Mouse (Mus musculus): ENCODE measurements around the gene Sstr2.
"Not testable (repeated sequence)": the region's sequence is repeated elsewhere in the genome, so short reads cannot be mapped to it uniquely, and the experiment has no call there.

The Sstr2 gene

DNA sequence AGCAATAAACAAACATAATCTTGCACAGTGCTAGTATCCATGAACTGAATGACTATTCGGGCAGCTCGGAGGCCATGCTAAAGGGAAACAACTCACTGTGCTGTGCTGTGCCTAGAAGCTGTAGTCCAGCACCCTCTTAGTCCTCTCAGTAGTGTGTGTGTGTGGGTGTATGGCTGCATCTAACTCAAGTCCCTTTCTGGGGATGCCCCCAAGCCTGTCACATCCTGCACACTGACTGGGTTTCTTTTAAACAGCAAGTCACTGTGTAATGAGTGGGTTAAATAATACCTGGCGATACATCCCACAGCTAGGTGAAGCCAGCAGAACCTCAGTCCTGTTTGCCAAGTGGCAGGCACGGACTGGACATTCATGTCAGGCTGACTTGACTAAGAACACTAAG, 39.6 kb downstream of the Sstr2 start:
- no peak for DNase-seq

DNA sequence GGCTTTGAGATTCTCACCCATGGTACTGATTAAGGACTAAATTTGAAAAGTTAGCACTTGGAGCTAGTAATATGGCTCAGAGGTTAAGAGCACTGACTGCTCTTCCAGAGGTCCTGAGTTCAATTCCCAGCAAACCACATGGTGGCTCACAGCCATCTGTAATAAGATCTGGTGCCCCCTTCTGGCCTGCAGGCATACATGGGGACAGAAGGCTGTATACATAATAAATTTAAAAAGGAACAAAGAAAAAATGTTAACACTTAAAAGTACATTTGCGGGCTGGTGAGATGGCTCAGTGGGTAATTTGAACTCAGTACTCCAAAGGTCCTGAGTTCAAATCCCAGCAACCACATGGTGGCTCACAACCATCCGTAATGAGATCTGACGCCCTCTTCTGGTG, 41.1 kb downstream of the Sstr2 start:
- not testable (repeated sequence) for DNase-seq

DNA sequence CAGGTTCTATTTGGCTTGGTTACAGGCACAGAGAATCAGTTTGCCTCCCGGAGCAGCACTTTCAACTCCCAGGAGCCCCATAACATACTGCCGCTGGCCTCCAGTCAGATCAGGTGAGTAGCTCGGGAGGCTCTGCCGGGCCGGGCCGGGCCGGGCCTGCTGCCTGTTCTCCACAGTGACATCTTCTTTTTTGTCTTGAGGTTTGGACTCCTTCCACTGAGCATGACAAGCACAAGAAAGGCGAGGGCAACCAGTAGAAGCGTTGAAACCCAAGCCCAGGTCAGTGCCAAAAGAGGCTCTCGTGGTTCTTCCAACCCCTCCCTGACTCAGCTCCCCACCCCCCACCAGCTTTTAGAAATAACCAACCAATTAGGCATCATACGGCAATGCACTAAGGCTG, 41.8 kb downstream of the Sstr2 start:
- DNase-seq, result no peak

DNA sequence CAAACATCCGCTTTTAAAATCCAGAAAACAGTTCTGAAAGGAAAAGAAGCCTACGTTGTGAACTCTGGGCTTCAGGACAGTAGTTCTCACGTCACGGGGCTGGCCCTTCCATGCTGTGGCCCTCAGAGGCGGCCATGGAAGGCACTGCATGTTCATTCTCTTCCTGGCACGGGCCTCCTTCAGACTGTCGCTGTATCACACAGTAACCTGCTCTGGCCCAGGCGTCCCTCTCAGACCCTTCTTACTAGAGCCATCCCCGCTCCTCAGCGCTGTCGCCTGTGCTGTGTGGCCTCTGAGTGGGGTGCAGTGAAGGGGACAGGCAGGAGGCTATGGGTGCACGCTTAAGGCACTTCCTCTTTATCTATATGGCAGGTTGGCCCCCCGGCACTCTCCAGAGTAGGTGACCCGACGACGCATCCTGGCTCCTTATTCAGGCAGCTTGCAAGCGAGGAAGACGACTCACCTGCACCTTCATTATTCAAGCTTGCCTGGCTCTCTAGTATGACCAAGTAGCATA, 42.8 kb downstream of the Sstr2 start:
- DNase-seq, result no peak

DNA sequence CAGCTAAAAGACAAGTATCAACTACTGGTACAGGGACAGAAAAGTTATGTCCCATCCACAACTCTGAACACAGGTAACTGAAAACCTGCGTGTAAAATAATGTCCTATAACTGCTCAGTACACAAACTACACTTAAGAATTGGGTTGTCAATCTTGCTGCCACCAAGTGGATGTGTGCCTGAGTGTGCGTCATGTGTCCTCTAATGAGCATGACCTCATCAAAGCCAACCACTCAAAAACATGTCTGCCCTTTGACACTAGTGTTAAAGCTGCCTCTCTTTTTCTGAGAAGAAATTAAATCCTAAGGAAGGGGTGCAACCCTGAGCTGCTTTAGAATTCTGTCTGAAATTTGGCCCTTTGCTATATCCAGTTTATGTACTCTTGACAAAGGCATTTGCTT, 45.1 kb downstream of the Sstr2 start:
- no peak for DNase-seq

DNA sequence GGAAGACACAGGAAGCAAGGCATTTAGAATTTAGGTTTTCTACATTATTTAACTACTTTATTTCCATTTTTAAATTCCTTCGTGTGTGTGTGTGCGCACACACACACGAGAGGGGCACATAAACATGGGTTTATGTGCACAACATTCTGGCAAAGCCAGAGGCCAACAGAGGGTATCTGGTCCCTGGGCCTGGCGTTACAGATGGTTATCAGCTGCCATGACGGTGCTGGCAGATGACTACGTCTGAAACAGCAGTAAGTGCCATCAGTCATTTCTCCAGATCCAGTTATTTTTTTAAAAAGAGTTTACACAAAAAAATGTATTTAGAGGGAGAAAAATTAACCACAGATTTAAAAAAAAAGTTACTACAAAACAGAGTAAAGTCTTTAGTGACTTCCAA, 47.1 kb downstream of the Sstr2 start:
- DNase-seq, result no peak

DNA sequence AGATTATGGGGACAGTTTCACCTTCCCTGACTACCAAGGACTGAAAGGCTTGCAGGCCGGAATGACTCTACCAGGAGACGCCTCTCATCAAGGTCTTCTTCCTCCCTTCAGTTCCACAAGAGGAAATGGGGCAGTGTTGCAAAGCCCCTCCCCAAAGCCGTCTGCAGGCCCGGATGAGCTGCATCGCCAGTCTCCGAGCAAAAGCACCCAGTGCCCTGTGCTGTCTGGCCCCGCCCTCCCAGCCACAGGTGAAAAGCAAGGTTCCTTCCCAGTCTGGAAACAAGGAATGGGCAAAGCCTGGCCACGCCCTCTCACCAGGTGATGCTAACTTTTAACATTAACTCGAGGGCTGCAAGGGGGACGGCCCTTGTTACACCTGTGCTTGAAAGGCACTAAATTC, 47.5 kb downstream of the Sstr2 start:
- DNase-seq, result no peak

DNA sequence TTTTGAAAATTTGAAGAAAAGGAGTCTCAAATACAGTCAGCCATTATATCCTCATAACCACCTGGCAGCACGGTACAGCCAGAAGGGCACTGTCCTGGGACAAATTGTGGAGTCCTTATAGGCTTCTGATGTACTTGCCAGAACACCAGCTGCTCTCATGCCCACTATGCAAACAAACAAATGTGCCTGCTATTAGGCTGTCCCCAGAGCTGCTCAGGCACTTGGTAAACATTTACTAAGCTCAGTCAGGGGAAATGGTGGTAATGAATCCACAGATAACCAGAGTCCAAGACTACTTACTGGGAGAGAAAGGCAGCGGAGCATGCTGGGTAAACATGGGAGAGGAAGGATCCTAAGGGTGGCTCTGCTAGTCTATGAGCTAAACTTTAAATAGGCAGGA, 48.0 kb downstream of the Sstr2 start:
- DNase-seq, result no peak

DNA sequence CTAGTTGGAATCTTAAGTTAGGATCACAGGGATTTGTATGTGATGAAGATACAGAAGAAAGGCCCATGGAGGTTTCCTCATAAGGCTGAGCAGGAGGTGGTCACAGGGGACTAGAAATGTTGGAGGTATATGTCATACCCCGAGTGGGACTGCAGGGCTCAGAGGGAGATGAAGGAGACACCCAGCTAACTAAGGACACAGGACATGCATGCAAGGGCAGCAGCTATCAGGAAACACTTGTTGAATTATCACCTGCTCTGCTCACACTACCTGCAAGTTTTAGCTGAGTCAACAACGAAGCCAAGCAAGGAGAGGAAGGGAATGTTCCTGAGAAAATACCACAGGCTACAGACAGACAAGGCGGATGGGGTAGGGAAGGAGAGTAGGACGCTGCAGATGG, 48.6 kb downstream of the Sstr2 start:
- no peak for DNase-seq

DNA sequence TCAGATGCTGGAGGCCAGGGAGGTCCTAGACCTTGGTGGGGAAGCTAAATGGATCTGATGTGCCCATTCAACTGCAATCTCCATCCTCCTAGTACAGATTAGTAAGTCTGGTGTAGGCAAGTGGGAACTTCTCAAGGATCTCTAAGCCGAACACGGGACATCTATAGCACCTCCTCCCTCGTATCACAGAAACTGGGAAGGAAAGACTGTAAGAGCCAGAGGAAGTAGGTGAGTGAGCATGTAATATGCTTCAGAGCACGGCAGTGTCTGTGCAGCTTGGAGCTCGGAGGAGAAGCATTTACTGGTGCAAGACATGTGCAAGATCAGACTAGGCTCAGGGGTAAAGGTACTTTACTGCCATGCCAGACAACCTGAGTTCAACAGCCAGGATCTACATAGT, 49.7 kb downstream of the Sstr2 start:
- no peak for DNase-seq

DNA sequence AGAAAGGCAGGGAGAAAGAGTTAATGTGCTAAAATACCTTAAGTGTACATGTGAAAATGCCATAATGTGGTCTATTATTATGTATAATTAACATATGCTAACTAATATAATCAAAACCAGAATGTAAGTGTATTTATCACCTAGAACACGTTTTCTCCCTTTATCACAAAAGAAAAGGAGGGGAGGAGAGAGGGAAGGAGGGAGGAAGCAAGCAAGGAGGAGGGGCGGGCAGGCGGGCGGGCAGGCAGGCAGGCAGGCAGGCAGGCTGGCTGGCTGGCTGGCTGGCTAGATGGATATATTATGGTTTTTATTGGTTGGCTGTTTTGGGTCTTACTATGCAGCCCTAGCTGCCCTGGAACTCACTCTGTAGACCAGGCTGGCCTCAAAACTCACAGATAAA, 50.6 kb downstream of the Sstr2 start:
- DNase-seq, result no peak

DNA sequence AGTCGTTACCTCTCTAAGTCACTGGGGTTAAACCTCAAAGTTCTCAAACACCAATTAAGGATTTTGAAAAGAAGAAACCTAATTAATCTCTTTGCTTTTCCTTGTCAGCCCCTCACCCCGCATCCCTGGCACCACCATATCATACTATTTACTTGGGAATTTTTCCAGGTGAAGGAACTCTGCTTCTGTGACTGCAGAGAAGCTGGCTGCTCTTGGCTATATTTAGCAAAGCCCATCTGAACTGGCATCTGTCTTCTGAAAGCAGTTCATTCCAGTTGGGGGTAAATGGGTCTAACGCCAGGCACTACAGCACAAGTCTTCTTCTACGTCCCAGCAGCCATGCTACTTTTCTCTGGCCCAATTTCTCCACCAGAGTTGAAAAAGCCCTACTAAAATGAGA, 54.5 kb downstream of the Sstr2 start:
- no peak for DNase-seq

DNA sequence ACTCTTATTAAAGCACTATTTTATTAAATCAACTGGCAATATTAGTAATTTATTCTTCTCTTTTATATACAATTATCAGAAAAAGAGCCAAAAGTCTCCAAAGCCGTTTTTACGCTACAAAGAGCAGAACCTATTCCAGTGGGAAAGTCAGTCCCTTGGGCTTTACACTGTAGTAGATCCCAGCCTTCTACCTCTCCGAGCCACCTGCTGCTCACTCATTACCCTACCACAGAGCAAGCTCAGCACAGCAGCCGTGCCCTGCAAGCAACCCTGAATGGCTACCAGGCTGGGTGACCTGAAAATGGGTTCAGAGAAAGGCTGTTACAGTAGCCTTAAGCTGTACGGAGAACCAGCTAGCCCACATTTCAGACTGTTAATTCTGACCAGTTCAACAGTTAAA, 55.5 kb downstream of the Sstr2 start:
- no peak for DNase-seq
